In genomic region chr10:66270647-66271270, GRCm38 (mm10) we compare ENCODE assay signal across 29 mouse cellular contexts.
DNase-seq lines count a peak whose midpoint lies in the region; ATAC-seq lines count a peak whose summit lies in the region.
"Had no signal": no experiment of that assay in that cellular context is flagged by ENCODE, and none has a peak within 500 bp of the region (broad histone marks: within the 10 kb centered on the region; RNA-seq: fewer than 3 reads in every experiment).

No protein-coding gene starts in this region.

- 54% methylated on average over 4 of the region's 4 CpGs for WGBS in embryonic facial prominence, embryonic 14.5 days
- 81% methylated on average over 4 of the region's 4 CpGs for WGBS in embryonic facial prominence, embryonic 10.5 days
- WGBS in hindbrain, embryonic 13.5 days, result 31% methylated on average over 4 of the region's 4 CpGs
- WGBS in hindbrain, embryonic 10.5 days, result 74% methylated on average over 4 of the region's 4 CpGs
- 38% methylated on average over 4 of the region's 4 CpGs for WGBS in neural tube, embryonic 14.5 days
- 28% methylated on average over 4 of the region's 4 CpGs for WGBS in neural tube, embryonic 15.5 days

- no peaks in the 10 kb centered on the region for H3K4me1 ChIP-seq in embryonic facial prominence, embryonic 14.5 days (ENCODE audit: control insufficient read depth, insufficient read depth, low read length)
- no peaks in the 10 kb centered on the region for H3K4me1 ChIP-seq in embryonic facial prominence, embryonic 10.5 days
- H3K4me1 ChIP-seq in hindbrain, embryonic 13.5 days (replicated peaks), result peaks cover 9% of the 10 kb centered on the region; the same call in 1 of the 2 replicates
- H3K4me1 ChIP-seq in hindbrain, embryonic 10.5 days (replicated peaks), result no peaks in the 10 kb centered on the region
- no peaks in the 10 kb centered on the region for H3K4me1 ChIP-seq in neural tube, embryonic 14.5 days (ENCODE audit: control insufficient read depth, insufficient read depth, low read length)
- no peaks in the 10 kb centered on the region for H3K4me1 ChIP-seq in neural tube, embryonic 15.5 days
- H3K4me1 ChIP-seq: embryonic facial prominence, embryonic 12.5 days; kidney, embryonic 15.5 days; stomach, embryonic 15.5 days had no signal

- DNase-seq in embryonic facial prominence, embryonic 14.5 days (ENCODE audit: low spot score), result peak; percentile 52
- no peak for DNase-seq in embryonic facial prominence, embryonic 10.5 days (ENCODE audit: low spot score)
- DNase-seq in hindbrain, embryonic 10.5 days (ENCODE audit: low spot score), result no peak
- DNase-seq in adipocyte (ENCODE audit: low spot score), result no peak
- DNase-seq: adrenal gland, postnatal 10 days; cerebellum, adult 11 months; cerebellum, adult 9-10 months; cerebellum, postnatal 36 days; gastrocnemius, postnatal 14 days; heart, adult 11 months; heart, postnatal 36 days; kidney, adult 18-20 months; kidney, postnatal 25 days; liver; lung, adult 2 months; lung, postnatal 10 days; right cerebral cortex, postnatal 14 days had no signal

- H3K27me3 ChIP-seq in embryonic facial prominence, embryonic 14.5 days (replicated peaks; ENCODE audit: control insufficient read depth, insufficient read depth, low read length), result no peaks in the 10 kb centered on the region
- no peaks in the 10 kb centered on the region for H3K27me3 ChIP-seq in embryonic facial prominence, embryonic 10.5 days (replicated peaks; ENCODE audit: low read depth, poor library complexity, severe bottlenecking)
- no peaks in the 10 kb centered on the region for H3K27me3 ChIP-seq in hindbrain, embryonic 13.5 days
- no peaks in the 10 kb centered on the region for H3K27me3 ChIP-seq in hindbrain, embryonic 10.5 days (ENCODE audit: insufficient read depth, poor library complexity, severe bottlenecking)
- no peaks in the 10 kb centered on the region for H3K27me3 ChIP-seq in neural tube, embryonic 14.5 days (ENCODE audit: control insufficient read depth, insufficient read depth, low read length)
- no peaks in the 10 kb centered on the region for H3K27me3 ChIP-seq in neural tube, embryonic 15.5 days (replicated peaks)
- H3K27me3 ChIP-seq: embryonic facial prominence, embryonic 12.5 days; kidney, embryonic 15.5 days; stomach, embryonic 15.5 days had no signal

- no peak for ATAC-seq in embryonic facial prominence, embryonic 14.5 days (ENCODE audit: low read depth)
- ATAC-seq in hindbrain, embryonic 13.5 days (ENCODE audit: low FRiP score), result 0 out of 2 replicates have a peak, but pooled peaks have one; percentile 52
- ATAC-seq in neural tube, embryonic 14.5 days (ENCODE audit: low read depth), result 0 out of 2 replicates have a peak, but pooled peaks have one; percentile 31
- ATAC-seq in neural tube, embryonic 15.5 days (ENCODE audit: low FRiP score), result no peak
- ATAC-seq in CD4-positive, CD25-positive, alpha-beta regulatory T cell, adult 4 months, result no peak
- ATAC-seq: inflammation-experienced regulatory T-cells, adult 6 months had no signal

- H3K4me2 ChIP-seq in embryonic facial prominence, embryonic 14.5 days (ENCODE audit: low read depth, low read length), result no peak overlapping the region
- no peak overlapping the region for H3K4me2 ChIP-seq in hindbrain, embryonic 13.5 days
- no peak overlapping the region for H3K4me2 ChIP-seq in neural tube, embryonic 14.5 days (ENCODE audit: low read depth, low read length)
- no peak overlapping the region for H3K4me2 ChIP-seq in neural tube, embryonic 15.5 days
- H3K4me2 ChIP-seq: embryonic facial prominence, embryonic 12.5 days; heart, embryonic 11.5 days; kidney, embryonic 15.5 days; stomach, embryonic 15.5 days had no signal

- H3K9me3 ChIP-seq in embryonic facial prominence, embryonic 14.5 days (ENCODE audit: control insufficient read depth, low read length), result no peaks in the 10 kb centered on the region
- H3K9me3 ChIP-seq in embryonic facial prominence, embryonic 10.5 days, result no peaks in the 10 kb centered on the region
- no peaks in the 10 kb centered on the region for H3K9me3 ChIP-seq in hindbrain, embryonic 13.5 days
- no peaks in the 10 kb centered on the region for H3K9me3 ChIP-seq in hindbrain, embryonic 10.5 days
- H3K9me3 ChIP-seq in neural tube, embryonic 14.5 days (ENCODE audit: control insufficient read depth, low read length), result no peaks in the 10 kb centered on the region
- no peaks in the 10 kb centered on the region for H3K9me3 ChIP-seq in neural tube, embryonic 15.5 days (replicated peaks)
- H3K9me3 ChIP-seq: embryonic facial prominence, embryonic 12.5 days; G1E; kidney, embryonic 15.5 days; stomach, embryonic 15.5 days had no signal

- H3K36me3 ChIP-seq in embryonic facial prominence, embryonic 14.5 days (ENCODE audit: control insufficient read depth, insufficient read depth, low read length), result no peaks in the 10 kb centered on the region
- no peaks in the 10 kb centered on the region for H3K36me3 ChIP-seq in embryonic facial prominence, embryonic 10.5 days (replicated peaks)
- H3K36me3 ChIP-seq in hindbrain, embryonic 13.5 days, result no peaks in the 10 kb centered on the region
- no peaks in the 10 kb centered on the region for H3K36me3 ChIP-seq in hindbrain, embryonic 10.5 days
- no peaks in the 10 kb centered on the region for H3K36me3 ChIP-seq in neural tube, embryonic 14.5 days (ENCODE audit: control insufficient read depth, insufficient read depth, low read length)
- H3K36me3 ChIP-seq in neural tube, embryonic 15.5 days, result no peaks in the 10 kb centered on the region
- H3K36me3 ChIP-seq: embryonic facial prominence, embryonic 12.5 days; G1E; kidney, embryonic 15.5 days; stomach, embryonic 15.5 days had no signal

- H3K4me3 ChIP-seq in embryonic facial prominence, embryonic 14.5 days (ENCODE audit: low read depth, low read length), result no peak overlapping the region
- no peak overlapping the region for H3K4me3 ChIP-seq in embryonic facial prominence, embryonic 10.5 days
- no peak overlapping the region for H3K4me3 ChIP-seq in hindbrain, embryonic 13.5 days
- H3K4me3 ChIP-seq in hindbrain, embryonic 10.5 days, result no peak overlapping the region
- H3K4me3 ChIP-seq in neural tube, embryonic 14.5 days (ENCODE audit: low read depth, low read length), result no peak overlapping the region
- H3K4me3 ChIP-seq in neural tube, embryonic 15.5 days (replicated peaks), result no peak overlapping the region
- H3K4me3 ChIP-seq: embryonic facial prominence, embryonic 12.5 days; kidney, embryonic 15.5 days; stomach, embryonic 15.5 days had no signal

- H3K9ac ChIP-seq in embryonic facial prominence, embryonic 14.5 days (ENCODE audit: low read depth, low read length), result no peak overlapping the region
- no peak overlapping the region for H3K9ac ChIP-seq in hindbrain, embryonic 13.5 days
- no peak overlapping the region for H3K9ac ChIP-seq in neural tube, embryonic 14.5 days (replicated peaks; ENCODE audit: low read depth, low read length)
- no peak overlapping the region for H3K9ac ChIP-seq in neural tube, embryonic 15.5 days (replicated peaks)
- H3K9ac ChIP-seq: embryonic facial prominence, embryonic 12.5 days; kidney, embryonic 15.5 days; liver, embryonic 14.5 days; stomach, embryonic 15.5 days had no signal

- no peak overlapping the region for H3K27ac ChIP-seq in embryonic facial prominence, embryonic 14.5 days (replicated peaks; ENCODE audit: low read depth, low read length)
- no peak overlapping the region for H3K27ac ChIP-seq in embryonic facial prominence, embryonic 10.5 days (replicated peaks)
- no peak overlapping the region for H3K27ac ChIP-seq in hindbrain, embryonic 13.5 days
- H3K27ac ChIP-seq in hindbrain, embryonic 10.5 days, result no peak overlapping the region
- no peak overlapping the region for H3K27ac ChIP-seq in neural tube, embryonic 14.5 days (ENCODE audit: low read depth, low read length)
- H3K27ac ChIP-seq in neural tube, embryonic 15.5 days (replicated peaks), result no peak overlapping the region
- H3K27ac ChIP-seq: embryonic facial prominence, embryonic 12.5 days; kidney, embryonic 15.5 days; liver, embryonic 14.5 days; macrophage; stomach, embryonic 15.5 days had no signal

Comparison
In these comparisons a context has a peak if more than half of its experiments do, and no peak if none do; other contexts are left out.
1. ATAC-seq: peak in hindbrain, embryonic 13.5 days (single experiment) and neural tube, embryonic 14.5 days (single experiment); none in embryonic facial prominence, embryonic 14.5 days (single experiment), neural tube, embryonic 15.5 days (single experiment) and CD4-positive, CD25-positive, alpha-beta regulatory T cell, adult 4 months (single experiment).